Mouse (Mus musculus) hindbrain, embryonic 15.5 days (tissue): ENCODE measurements around the gene Thumpd3. TPM values are rescaled to one million over a fixed set of nuclear protein-coding genes. Genes with fewer than 3 reads are reported as not detected.

ENCODE experiments used
- ATAC-seq: fragments of 200-750 bp; cut with Nextera tagmentation; 2 replicates; pipeline ENCODE4 v1.8.0; 2017; ENCODE audit warnings: low read depth, moderate number of reproducible peaks, moderate TSS enrichment; ENCODE audit not compliant: low FRiP score
- H3K27ac ChIP-seq: fragments of 300-500 bp; sonication (generic); replicated peaks from 2 replicates; pipeline ENCODE4 v1.5.1; 2015; ENCODE audit warnings: mild to moderate bottlenecking, inconsistent platforms
- H3K27me3 ChIP-seq: fragments of 300-500 bp; sonication (generic); 2 replicates; pipeline ENCODE4 v1.6.1; 2015; ENCODE audit warnings: control low read depth, inconsistent platforms
- H3K36me3 ChIP-seq: fragments of 300-500 bp; sonication (generic); 2 replicates; pipeline ENCODE4 v1.6.1; 2015; ENCODE audit warnings: control low read depth, inconsistent platforms
- H3K4me1 ChIP-seq: fragments of 300-500 bp; sonication (generic); replicated peaks from 2 replicates; pipeline ENCODE4 v1.6.1; 2015; ENCODE audit warnings: control low read depth, inconsistent platforms
- H3K4me2 ChIP-seq: fragments of 300-500 bp; sonication (generic); 2 replicates; pipeline ENCODE4 v1.6.1; 2015; ENCODE audit warnings: moderate library complexity, mild to moderate bottlenecking, inconsistent platforms
- H3K4me3 ChIP-seq: fragments of 300-500 bp; sonication (generic); 2 replicates; pipeline ENCODE4 v1.5.1; 2015; ENCODE audit warnings: mild to moderate bottlenecking, inconsistent platforms
- H3K9ac ChIP-seq: fragments of 300-500 bp; sonication (generic); 2 replicates; pipeline ENCODE4 v1.6.1; 2015; ENCODE audit warnings: inconsistent platforms
- H3K9me3 ChIP-seq: fragments of 300-500 bp; sonication (generic); 2 replicates; pipeline ENCODE4 v1.6.1; 2016; ENCODE audit warnings: control low read depth, inconsistent platforms
- WGBS: fragments of 180-500 bp; shearing (Covaris S2); methylation state at CpG from one replicate; pipeline ENCODE4 v1.1.7; 2015; 5-methylcytosine and 5-hydroxymethylcytosine counted together
- polyA plus RNA-seq: library from polyadenylated mRNA; unstranded; fragments of >200 nt; fragmentation: Nextera tagmentation; extraction: Ambion mirVana; gene quantifications from 2 replicates; pipeline ENCODE4 v1.2.1, GENCODE M21; 2015

Gene Thumpd3
- polyA plus RNA-seq, 1 experiment from 2014 or later: 50.8 TPM

- Histone ChIP-seq H3K4me3 (no peak overlapping the region), H3K27me3 (no peaks in the 10 kb centered on the region), H3K9me3 (no peaks in the 10 kb centered on the region), H3K27ac (no peak overlapping the region), H3K36me3 (no peaks in the 10 kb centered on the region), H3K9ac (no peak overlapping the region), H3K4me2 (no peak overlapping the region), H3K4me1 (peaks cover 17% of the 10 kb centered on the region)
- WGBS: 88% methylated on average over 2 of the region's 2 CpGs
- ATAC-seq: no peak
Observed at GRCm38 (mm10) chr6:113040319-113040718, 5.7 kb upstream of the Thumpd3 start.

DNA sequence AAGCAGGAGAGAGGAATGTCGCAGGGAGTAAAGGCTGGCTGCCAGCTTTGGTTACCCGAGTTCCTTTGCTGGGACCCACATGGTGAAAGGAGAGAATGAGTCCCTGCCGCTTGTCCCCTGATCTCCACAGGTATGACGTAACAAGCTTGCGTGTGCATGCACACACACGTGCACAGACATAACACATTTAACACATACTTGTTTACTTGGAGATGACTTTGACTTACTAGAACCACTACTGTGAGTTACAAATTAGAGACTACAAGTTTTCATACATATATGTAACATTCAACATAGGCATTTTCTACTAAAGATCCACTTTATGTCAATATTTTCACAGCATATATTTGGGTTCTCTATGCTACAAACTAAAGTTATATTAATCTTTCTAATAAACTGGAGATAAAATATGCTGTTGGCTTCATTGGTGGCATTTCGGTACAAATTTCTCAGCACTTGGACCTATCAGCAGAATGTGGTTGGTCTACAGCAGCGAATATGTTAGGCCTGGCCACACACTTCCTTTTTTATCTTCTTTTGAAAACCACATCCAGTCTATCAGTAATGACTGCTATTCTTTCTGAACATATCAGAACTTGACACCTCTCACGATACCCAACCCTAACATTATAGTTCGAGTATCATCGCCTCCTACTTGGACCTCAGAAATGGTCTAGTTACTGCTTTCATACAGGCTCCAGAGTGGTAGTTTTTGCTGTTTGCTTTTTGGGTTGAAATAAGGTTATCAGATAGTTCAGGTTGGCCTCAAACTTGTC lies 4.6 kb upstream of the Thumpd3 start:
- 89% methylated on average over 11 of the region's 11 CpGs for WGBS
- Histone ChIP-seq H3K9me3 (no peaks in the 10 kb centered on the region), H3K27ac (no peak overlapping the region), H3K4me1 (peaks cover 19% of the 10 kb centered on the region), H3K27me3 (no peaks in the 10 kb centered on the region), H3K4me3 (no peak overlapping the region), H3K9ac (no peak overlapping the region), H3K4me2 (no peak overlapping the region), H3K36me3 (no peaks in the 10 kb centered on the region)
- ATAC-seq: no peak

DNA sequence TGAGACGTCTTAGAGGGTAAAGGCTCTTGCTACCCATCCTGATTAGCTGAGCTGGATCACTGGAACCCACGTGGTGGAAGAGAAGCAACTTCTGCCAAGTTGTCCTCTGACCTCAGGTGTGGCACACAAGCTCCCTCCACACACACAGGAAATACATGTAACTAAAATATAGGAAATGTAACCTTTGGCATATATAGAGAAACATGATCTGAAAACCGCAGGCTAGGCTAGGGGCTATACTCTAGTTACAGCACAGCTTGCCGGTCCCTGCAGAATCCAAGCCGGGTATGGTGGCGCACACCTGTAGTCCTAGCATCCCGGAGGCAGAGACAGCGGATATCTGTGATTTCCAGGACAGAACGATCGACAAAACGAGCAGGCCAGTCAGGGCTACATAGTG lies 450 bp upstream of the Thumpd3 start:
- peak; percentile 65 for ATAC-seq
- Histone ChIP-seq H3K4me1 (peaks cover 23% of the 10 kb centered on the region), H3K36me3 (peaks cover 10% of the 10 kb centered on the region; the same call in 1 of the 2 replicates), H3K9ac (peak overlapping the region; percentile 58), H3K4me2 (peak overlapping the region; percentile 72), H3K9me3 (no peaks in the 10 kb centered on the region), H3K27ac (peak overlapping the region; percentile 83), H3K27me3 (no peaks in the 10 kb centered on the region), H3K4me3 (peak overlapping the region; percentile 55)
- WGBS: under 1% methylated on average over 11 of the region's 11 CpGs

DNA sequence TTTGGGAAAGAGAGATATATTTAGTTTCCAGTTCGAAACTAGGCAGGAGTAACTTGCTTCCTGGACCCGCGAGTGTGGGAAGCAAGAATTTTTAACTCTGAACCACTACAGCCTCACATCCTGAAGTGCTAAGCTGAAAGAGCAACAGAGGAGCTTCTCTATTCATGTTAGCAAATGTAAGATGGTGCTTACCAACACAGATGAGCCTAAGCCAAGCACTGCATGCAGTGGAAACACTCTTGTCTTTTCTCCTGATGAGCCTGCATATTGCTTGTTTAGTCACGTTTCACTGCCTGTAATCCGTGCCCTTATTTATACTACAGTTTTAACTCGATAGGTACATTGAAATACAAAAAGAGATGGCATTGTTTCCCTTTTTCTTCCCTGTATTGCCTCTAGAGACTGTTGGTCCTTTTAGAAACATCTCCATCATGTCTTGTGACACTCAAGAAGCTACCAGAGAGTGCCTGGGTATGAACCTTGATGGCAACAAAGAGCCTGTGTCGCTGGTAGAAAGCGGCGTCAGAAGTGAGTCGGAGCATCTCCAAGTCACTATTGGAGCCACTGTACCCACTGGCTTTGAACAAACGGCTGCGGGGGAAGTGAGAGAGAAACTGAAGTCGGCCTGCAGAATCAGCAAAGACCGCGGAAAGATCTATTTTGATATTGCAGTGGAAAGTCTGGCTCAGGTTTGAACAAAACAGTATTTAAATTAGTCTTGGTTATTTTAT lies 1.2 kb downstream of the Thumpd3 start:
- Histone ChIP-seq H3K4me3 (peak overlapping the region; percentile 55), H3K9me3 (no peaks in the 10 kb centered on the region), H3K9ac (peak overlapping the region; percentile 55; the same call in 1 of the 2 replicates), H3K27ac (peak overlapping the region; percentile 83; the same call in 1 of the 2 replicates), H3K27me3 (no peaks in the 10 kb centered on the region), H3K36me3 (peaks cover 20% of the 10 kb centered on the region), H3K4me1 (peaks cover 23% of the 10 kb centered on the region), H3K4me2 (peak overlapping the region; percentile 72)
- WGBS: 69% methylated on average over 15 of the region's 15 CpGs
- ATAC-seq: no peak

GRCm38 (mm10) chr6:113048371-113048770 lies 2.3 kb downstream of the Thumpd3 start:
- Histone ChIP-seq H3K4me3 (no peak overlapping the region), H3K27me3 (no peaks in the 10 kb centered on the region), H3K4me2 (no peak overlapping the region), H3K9ac (no peak overlapping the region), H3K27ac (no peak overlapping the region), H3K9me3 (no peaks in the 10 kb centered on the region), H3K4me1 (peaks cover 23% of the 10 kb centered on the region), H3K36me3 (peaks cover 29% of the 10 kb centered on the region)
- ATAC-seq: no peak
- 98% methylated on average over 2 of the region's 2 CpGs for WGBS

DNA sequence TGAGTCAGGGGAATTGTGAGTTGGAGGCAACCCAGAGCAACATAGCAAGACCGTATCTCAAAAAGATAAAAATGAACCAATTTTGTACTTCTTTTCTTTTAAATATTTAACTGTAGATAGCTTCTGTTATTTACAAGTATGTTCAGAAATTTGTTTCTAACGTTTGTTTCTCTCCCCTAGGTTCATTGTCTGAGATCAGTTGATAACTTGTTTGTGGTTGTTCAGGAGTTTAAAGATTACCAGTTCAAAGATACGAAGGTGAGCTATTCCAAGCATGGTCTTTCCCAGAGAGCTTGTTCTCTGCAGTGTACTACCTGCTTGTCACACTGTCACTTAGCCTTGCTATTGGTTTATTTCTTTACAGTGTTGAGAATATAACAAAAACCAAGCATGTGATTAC lies 3.1 kb downstream of the Thumpd3 start:
- Histone ChIP-seq H3K4me1 (peaks cover 23% of the 10 kb centered on the region), H3K27ac (no peak overlapping the region), H3K4me2 (no peak overlapping the region), H3K27me3 (no peaks in the 10 kb centered on the region), H3K9ac (no peak overlapping the region), H3K36me3 (peaks cover 32% of the 10 kb centered on the region), H3K9me3 (no peaks in the 10 kb centered on the region), H3K4me3 (no peak overlapping the region)
- no peak for ATAC-seq
- 94% methylated on average over 3 of the region's 3 CpGs for WGBS

DNA sequence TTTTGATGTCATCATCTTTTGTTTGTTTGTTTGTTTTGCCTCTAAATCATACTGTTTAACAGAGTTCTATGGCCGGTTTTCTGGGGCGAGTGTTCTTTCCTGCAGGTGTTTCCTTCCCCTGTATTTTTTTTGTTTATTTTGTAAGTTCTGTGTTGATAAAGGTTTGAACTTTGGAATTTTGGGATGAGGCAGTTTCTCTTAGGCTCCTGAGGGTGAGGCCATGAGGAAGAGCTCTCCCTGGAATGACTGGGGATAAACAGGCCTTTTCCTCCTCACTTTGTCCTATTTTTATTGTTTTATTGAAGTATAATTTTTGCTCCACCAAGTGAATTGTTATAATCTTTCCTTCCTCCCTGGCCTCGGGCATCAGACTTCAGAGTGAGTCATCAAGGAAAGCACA lies 6.9 kb downstream of the Thumpd3 start:
- no peak overlapping the region for H3K27ac ChIP-seq
- no peaks in the 10 kb centered on the region for H3K27me3 ChIP-seq
- H3K36me3 ChIP-seq: peaks cover 57% of the 10 kb centered on the region
- H3K4me3 ChIP-seq: no peak overlapping the region
- no peak overlapping the region for H3K4me2 ChIP-seq
- peaks cover 3% of the 10 kb centered on the region; the same call in 1 of the 2 replicates for H3K4me1 ChIP-seq
- no peaks in the 10 kb centered on the region for H3K9me3 ChIP-seq
- WGBS: 83% methylated on average over 3 of the region's 3 CpGs
- no peak overlapping the region for H3K9ac ChIP-seq
- ATAC-seq: no peak

DNA sequence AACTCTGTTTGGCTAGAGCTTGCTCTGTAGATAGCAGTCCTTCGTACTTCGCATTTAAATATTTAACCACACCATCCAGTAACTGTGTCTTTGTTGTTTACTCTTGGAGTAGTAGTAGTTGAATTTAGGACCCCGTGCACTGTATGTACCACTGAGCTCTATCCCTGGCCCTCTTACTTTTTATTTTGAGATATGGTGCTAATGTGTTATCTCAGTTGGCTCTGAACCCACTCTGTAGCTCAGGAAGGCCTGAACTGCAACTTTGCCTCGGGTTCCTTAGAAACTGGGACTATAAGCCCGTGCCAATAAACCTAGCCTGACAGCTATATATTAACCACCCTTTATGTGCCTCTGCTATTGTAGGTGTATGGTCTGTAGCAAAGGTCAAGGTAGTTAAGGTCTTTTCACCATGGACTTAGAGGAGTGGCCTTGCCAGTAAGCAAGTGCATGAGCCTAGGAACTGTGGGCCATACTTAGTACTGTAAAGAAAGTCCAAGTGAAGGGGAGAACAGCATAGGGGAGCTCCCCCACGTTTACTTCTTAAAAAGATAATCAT lies 8.6 kb downstream of the Thumpd3 start:
- WGBS: 91% methylated on average over 6 of the region's 6 CpGs
- ATAC-seq: no peak
- Histone ChIP-seq H3K4me2 (no peak overlapping the region), H3K9me3 (no peaks in the 10 kb centered on the region), H3K36me3 (peaks cover 65% of the 10 kb centered on the region), H3K27me3 (no peaks in the 10 kb centered on the region), H3K9ac (no peak overlapping the region), H3K27ac (no peak overlapping the region), H3K4me3 (no peak overlapping the region), H3K4me1 (no peaks in the 10 kb centered on the region)

DNA sequence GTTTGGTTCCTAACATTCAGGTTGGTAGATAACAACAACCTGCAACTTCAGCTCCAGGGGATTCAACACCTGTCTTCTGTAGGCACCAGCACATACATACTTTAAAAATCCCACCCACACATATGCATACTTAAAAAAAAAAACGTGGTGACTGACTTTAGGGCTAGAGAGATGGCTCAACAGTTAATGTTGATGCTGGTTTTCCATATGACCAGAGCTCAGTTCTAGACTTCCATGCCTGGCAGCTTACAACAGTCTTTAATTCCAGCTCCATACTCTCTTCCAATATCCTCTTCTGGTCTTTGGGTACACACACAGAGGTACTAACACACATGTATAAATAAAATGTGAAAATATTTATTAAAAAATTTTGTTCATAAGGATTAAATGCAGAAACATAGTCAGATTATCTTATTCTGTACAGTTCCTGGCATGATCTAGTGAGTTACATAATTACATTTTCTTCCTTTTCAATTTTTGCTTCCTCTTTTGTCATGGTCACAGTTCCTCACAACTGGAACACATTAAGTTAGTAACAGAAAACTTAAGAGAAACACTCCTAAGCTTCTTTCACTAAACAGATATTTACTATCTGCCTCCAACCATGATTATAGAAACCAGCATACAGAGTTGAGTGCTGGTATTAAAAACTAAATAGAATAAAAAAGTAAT lies 15.0 kb downstream of the Thumpd3 start:
- Histone ChIP-seq H3K4me2 (no peak overlapping the region), H3K4me3 (no peak overlapping the region), H3K4me1 (no peaks in the 10 kb centered on the region; the same call in 1 of the 2 replicates), H3K27me3 (no peaks in the 10 kb centered on the region), H3K36me3 (peaks cover 82% of the 10 kb centered on the region), H3K9ac (no peak overlapping the region), H3K9me3 (no peaks in the 10 kb centered on the region), H3K27ac (no peak overlapping the region)
- ATAC-seq: no peak
- 81% methylated on average over 1 of the region's 1 CpGs for WGBS

DNA sequence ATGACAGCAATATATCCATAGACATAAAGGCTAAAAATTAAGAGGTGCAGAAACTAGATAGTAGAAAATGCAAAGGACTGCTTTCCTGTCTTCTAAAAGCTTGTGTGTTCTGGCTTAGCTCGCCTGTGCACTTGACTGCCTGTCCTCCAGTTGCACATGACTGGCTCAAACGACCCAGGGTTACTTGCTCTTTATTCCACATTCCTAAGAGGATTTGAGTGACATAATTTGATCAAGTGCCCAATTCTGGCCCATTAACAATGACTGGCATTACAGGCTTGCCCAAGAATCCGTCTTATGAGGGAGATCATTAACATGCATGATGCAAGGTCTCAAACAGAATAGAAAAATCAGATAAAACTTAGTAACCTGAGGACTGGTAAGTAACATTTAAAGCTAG lies 16.2 kb downstream of the Thumpd3 start:
- H3K27ac ChIP-seq: no peak overlapping the region
- no peaks in the 10 kb centered on the region; the same call in 1 of the 2 replicates for H3K4me1 ChIP-seq
- 57% methylated on average over 3 of the region's 3 CpGs for WGBS
- no peak overlapping the region for H3K9ac ChIP-seq
- no peaks in the 10 kb centered on the region for H3K9me3 ChIP-seq
- peaks cover 86% of the 10 kb centered on the region for H3K36me3 ChIP-seq
- H3K27me3 ChIP-seq: no peaks in the 10 kb centered on the region
- no peak for ATAC-seq
- H3K4me3 ChIP-seq: no peak overlapping the region
- H3K4me2 ChIP-seq: no peak overlapping the region

DNA sequence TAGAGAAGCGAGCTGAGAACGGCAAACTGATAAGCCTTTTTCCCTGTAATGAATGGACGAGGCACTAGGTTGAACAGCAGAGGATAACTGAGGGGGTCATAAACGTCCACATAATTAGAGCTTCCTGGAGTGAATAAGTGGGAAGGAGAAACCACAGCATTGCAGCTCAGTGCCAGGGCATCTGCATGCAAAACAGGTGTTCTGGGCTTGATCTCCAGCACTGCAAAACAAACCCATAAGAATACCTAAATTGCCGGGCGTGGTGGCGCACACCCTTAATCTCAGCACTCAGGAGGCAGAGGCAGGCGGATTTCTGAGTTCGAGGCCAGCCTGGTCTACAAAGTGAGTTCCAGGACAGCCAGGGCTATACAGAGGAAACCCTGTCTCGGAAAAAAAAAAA lies 17.3 kb downstream of the Thumpd3 start:
- Histone ChIP-seq H3K27ac (no peak overlapping the region), H3K4me3 (no peak overlapping the region), H3K9me3 (no peaks in the 10 kb centered on the region), H3K36me3 (peaks cover 89% of the 10 kb centered on the region), H3K4me2 (no peak overlapping the region), H3K27me3 (no peaks in the 10 kb centered on the region), H3K9ac (no peak overlapping the region), H3K4me1 (no peaks in the 10 kb centered on the region; the same call in 1 of the 2 replicates)
- 95% methylated on average over 10 of the region's 10 CpGs for WGBS
- ATAC-seq: no peak

DNA sequence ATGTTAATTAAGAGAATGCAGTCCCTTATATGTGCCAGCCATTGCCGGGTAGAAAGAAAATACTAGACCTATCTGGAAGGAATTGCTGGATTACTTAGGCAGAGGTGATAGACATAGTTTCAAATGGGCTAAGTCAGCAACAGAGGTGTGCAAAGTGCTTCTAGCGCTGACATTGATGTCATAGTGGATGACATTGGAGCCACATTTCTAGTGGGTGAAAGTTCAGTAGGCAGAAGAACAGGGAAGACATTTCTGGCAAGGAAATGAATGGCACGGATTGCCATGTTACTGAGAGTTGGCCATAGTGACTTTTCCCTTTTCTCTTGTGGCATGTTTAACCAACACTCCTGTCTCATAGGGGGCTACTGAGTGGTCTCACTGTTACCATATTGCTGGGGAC lies 19.2 kb downstream of the Thumpd3 start:
- no peak overlapping the region for H3K4me2 ChIP-seq
- H3K9me3 ChIP-seq: no peaks in the 10 kb centered on the region
- no peak overlapping the region for H3K9ac ChIP-seq
- H3K4me3 ChIP-seq: no peak overlapping the region
- peaks cover 79% of the 10 kb centered on the region for H3K36me3 ChIP-seq
- no peak overlapping the region for H3K27ac ChIP-seq
- no peak for ATAC-seq
- 94% methylated on average over 3 of the region's 3 CpGs for WGBS
- no peaks in the 10 kb centered on the region for H3K27me3 ChIP-seq
- no peaks in the 10 kb centered on the region; the same call in 1 of the 2 replicates for H3K4me1 ChIP-seq
